Mouse (Mus musculus) spleen, postnatal 10 days (tissue): ENCODE data around the gene Dbi.

Experiments used
- DNase-seq, 2 experiments: peaks; one replicate each; pipeline ENCODE4 v3.0.0; 2021 to 2022; ENCODE audit warnings: low spot score in 2 of 2

The Dbi gene

DNA sequence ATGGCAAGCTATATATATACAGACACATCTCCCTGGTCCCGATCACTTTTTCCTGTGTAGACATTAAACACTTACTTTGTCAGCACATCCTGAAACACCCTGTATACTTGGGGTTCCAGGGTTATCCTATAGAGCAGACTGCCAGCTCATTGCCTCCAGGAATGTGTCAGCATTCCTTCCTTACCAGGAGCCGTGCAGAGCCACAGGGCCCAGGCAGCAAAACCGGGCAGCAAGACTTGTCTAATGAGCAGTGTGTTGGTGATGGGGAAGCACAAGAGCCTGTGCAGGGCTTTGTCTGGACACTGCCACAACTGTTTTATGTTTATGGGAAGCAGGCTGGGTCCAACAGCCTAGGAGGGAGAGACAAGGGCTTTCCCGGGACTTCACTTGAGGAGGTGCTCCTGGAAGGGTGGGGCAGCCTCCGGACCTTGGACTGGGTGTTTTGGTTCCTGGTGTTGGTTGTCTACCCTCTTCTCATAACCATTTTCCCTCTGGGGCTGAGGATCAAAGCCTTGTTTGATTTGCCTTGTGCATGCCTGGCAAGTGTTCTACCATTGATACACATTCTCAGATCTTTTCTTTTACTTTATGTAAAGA is 36.9 kb downstream of the Dbi start:
- no peak for DNase-seq

DNA sequence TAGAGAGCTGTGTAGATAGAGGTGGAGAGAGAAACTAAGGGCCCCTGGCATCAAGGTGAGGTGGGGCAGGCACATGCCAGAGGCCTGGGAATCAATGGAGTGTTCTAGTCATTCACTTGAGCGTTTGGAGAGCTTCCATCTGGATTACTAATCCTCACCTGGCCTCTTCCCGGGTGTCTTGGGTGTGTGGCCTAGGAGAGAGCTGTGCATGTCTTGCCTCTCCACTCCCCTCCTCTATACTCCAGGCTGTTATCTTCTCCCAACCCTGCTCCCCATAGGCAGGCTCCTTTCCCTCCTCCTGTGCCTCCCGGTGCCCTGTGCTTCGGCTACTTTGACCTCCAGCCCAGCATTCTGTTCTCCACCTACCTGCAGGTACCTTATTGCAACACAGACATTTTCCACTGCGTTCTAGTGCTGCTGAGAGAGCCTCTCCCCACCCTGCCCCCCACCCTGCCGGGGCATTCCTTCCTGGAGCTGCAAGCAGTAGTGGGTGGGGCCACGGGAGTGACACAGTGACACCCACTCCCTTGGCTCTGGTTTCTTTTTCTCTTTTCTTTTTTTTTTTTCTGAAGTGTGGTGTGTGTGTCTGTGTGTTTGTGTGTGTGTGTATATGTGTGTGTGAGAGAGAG is 37.8 kb downstream of the Dbi start:
- no peak for DNase-seq

DNA sequence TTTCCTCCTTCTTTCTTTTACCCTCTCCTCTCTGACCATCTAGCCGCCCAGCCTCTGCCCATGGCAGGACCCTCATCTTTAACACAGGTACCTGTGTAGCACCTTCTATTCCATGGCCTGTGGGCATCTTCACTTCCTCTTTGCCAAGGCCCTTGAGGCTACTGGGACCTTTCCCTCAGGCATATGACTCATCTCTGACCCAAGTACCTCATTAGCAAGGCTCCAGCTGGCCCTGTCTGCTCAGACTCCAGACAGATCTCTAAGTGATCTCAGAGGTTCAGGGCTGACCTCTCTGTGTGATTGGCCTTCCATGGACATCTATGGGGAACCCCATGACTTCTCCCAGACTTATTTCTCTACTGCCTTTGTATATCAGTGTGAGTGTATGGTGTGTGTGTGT is 40.2 kb downstream of the Dbi start:
- no peak for DNase-seq

DNA sequence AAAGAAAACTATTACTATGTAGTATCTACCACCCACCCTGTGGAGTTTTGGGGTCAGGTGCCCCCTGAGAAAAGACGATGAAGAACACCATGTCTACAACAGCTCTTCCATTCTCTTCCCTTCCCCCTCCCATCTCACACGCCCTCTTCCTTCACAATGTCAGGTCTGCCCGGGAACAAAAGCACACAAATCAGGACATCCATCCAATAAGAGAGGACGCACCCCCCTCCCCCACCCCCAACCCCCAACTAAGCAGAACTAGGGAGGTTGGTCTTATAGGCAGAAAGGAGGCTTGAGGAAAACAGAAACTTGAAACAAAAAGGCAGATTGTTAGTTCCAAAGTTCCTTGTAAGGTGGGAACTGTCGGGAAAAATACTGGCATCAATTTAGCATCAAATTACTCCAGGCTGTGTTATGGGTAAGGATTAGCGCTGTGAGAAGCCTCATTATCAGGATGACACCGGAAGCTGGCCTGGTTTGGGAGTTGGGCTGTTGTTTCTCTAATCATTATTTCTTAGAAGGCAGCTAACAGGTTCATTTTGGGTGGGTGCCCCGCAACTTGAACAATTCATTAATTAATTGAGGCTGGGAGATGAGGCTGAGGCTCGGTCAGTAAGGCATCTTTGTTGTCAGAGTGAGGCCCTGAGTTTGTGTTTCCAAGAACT is 43.0 kb downstream of the Dbi start:
- DNase-seq: no peak

DNA sequence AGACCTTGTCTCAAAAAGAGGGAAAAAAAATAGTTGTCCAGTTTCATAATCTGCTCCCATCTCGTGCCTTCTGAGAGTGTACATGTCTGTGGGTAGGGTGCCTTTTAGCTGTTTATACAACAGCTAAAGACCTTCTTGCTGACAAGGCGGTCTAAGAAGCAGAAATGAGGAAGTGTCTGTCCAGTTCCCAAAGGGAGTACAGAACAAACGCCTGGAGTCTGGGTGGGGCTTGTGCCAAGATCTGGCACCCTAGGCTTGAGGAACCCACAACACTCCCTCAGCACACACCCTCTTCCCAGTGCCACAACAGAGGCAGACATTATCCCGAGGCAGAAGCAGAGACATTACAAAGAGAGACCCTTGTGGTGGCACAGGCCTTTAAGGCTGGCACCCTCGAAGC is 45.4 kb downstream of the Dbi start:
- DNase-seq: no peak

DNA sequence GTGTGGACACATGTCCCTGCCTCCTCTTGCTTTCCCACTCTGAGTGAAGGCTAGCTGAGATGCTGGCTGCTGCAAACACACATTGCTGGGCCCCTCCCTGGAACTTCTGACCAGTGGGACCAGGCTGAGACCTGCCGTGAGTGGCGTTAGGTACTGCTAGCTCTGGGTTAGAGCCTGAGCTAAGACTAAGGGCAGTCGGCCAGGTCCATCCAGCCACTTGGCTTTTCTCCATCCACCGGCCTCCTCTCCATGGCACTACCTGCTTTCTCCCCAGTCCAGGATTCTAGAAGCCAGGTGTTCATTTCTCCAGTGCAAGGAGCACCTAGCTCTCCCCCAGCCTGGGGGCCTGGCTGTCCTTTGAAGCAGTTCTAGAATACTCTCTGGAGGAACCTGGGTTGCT is 45.9 kb downstream of the Dbi start:
- no peak for DNase-seq

DNA sequence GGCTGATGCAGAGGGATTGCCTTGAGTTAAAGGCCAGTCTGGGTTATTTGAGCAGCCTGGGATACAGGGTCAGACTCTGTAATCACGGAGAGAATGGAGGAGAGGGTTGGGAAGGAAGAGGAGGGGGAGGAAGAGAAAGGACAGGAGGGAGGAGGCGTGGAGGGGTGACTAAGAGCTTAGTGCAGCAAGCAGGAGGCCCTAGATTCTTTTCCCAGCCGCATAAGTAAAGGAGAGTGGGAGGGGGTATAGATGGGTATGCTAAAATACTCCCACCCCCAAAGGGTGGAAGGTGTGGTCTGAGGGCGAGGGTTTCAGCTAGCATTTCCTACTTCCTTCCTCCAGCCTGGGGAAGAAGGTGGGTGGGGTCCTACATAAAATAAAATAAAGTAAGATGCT is 46.6 kb downstream of the Dbi start:
- no peak for DNase-seq

DNA sequence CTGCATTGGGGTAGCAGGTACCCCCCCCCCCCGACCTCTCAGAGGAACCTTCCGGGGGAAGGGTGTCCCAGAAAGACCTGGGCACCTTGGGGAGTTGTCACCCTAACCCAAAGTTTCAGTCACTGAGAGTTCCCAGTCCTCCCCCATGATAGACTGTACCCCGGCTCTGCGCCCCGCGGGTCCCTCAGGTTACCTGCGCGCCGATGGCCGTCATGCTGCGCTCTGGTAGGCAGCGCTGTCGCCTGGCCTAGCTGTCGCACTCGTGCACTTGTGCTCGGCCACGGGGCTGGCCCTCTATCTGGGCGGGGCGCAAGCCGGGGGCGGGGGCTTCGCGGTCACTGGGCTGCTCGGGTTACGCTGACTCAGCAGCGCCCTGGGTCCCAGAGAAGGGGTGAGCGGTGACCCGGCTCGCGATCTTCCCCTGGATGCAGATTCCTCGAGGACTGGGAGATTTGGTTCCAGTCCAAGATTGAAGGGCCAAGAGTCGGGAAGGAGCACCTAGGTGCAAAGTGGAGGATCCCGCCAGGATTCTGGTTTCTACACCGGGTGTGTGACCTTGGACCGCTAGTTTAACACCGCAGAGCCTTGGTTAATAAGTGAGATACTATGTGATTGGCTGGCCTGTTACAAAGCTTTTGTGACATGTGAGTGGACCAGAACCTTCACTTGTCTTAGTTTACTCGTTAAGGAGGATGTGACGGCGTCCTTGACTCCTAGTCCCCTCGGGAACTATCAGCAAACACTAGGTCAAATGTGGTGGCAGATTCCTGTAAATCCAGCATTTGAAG is 47.2 kb downstream of the Dbi start, which contains the start of gene Tmem37:
Tmem37 (minus strand) TSS at position 556 of the 788 bp plus-strand sequence.
- DNase-seq: peak in 1 of 2 experiments; percentile 52

DNA sequence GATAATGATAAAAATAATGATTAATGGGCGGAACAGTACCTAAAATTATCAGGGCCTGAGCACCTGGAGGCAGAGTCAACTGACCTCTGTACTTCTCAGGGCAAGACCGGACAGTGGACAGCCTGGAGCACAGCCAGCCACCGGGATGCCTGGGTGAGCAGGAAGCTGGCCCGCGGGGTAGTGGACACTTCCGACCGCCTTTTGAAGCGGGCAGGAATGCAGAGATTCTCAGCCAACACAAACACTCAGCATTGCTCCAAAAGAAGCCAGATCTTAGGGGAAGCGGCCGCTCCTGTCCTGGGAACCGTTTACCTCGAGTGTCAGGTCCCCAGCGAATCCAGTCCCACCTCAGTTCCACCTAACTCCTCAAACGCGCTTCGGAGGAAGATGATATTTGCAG is 48.0 kb downstream of the Dbi start:
- DNase-seq: no peak

DNA sequence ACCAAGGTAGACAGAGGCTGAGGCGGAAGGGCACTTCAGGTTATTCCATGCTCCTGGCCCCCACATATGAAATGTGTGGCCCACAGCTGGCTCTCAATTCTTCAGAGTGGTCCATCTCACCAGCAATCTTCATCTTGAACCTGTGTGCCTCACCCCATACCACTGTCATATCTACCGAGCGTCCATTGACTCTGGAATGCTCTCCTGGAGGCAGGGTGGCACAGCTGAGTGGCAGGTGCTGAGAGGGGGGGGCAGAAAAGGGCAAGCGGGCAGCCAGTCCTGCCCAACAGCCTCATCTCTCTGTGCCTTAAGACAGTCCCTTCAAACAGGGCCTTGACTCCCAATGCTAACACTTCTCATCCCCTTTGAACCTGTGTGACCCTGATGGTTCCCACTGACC is 49.7 kb downstream of the Dbi start:
- no peak for DNase-seq

DNA sequence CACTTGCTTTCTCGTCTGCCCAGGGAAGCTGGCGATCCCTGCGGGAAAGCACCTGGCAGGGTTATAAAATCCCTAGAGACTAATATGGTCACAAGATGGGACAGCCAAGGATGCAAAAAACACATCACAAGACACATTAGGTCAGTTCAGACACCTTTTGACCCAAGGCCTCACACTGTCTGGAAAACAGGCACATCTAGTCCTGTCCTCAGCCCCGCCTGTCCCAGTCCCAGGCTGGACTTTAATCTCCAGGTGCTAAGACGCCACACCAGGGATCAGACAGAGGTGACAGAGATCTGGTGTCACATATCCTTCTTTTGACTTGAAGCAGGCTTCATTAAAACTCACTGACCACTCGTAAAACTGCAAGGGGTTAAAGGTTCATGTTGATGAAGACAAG is 50.7 kb downstream of the Dbi start:
- no peak for DNase-seq

DNA sequence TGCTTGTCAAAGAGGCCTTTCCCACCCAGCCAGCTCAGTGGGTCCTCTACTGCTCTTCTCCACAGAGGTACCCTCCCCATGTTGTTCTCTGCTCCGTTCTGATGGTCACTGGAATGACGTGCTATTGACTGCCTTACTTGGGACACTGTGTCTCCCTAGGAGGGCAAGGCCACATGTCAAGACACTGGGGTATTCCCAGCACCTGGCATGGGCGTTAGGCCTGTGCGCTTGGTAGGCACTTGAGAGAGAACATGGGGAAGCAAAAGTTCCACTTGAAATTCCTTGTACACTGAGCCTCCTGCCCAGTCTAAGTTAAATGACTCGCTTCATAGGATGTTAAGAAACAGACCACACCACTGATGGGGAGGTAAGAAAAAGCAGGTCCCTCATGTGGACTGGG is 51.8 kb downstream of the Dbi start:
- no peak for DNase-seq

DNA sequence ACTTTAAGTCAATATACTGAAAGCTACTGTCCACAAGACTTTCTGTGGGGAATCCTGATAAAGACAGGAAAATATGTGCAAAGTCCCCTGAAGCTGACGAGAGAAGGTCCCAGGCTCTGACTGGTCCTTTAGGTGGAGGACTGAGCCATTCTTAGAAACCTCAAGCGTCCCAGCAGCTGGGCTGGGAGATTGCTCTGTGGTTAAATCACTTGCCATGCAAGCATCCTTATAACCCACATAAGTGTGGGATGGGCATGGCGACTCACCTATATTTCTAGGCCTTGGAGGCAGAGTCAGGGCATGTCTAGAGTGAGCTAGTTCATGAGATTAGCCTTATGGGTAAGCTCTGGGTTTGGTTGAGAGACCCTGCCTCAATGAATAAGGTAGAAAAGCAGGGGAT is 54.3 kb downstream of the Dbi start:
- DNase-seq: no peak

DNA sequence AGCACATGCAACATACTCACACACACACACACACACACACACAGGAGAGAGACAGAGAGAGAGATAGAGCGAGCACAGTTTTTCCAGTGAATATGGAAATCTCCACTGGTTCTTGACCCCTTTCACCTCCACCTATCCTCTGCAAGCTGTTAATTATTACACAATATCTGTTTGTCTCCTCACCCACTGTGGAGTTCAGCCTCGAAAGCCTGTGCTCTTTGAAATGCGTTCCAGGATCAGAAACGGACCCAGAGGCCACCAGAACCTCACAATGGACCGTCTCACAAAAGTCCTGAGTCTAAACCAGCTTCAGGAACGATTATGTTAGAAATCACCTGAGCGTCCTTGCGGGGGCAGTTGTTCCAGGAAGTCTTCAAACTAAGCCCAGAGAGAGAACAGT is 54.7 kb downstream of the Dbi start:
- DNase-seq: no peak

DNA sequence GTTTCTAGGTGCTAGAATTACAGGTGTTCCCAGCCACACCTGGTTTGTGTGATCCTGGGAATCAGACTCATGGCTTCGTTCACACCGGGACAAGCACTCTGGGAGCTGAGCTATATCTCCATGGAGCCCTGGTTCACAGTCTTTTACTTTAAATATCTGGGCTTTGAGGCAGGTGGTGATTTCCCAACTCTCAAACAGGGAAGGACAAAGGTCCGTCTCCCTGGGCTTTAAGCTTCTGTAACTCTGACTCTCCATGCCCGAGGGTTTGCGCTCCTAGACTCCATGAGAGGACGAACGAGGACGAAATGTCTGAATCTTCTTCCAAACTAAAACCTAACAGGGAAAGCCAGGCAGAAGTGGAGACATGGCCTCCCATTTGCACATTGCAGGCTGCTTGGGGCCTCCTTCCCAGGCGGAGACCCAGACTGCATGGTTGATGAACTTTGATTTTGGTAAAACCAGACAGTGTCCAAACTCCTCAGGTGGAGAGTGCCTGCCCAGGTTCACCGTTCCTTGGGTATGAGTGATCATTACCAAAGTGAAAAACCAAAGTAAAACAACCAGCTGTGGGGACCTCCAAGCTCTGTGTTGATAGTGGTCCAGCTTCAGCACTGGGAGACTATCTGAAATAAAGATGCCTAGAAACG is 56.7 kb downstream of the Dbi start:
- no peak for DNase-seq
